Mouse (Mus musculus): ENCODE measurements at regions not wholly inside any gene's neighbourhood (a gene's known extent, or its start where the extent isn't known, plus 50 kb on each side); places are given as distances from the start of the nearest gene placed in this dataset.

- in situ Hi-C loops (cut with MboI; ENCODE audit: low pct_ligation_motif_present, low pct_unique_long_range_greater_than_20kb, low sequenced_read_pairs) = no loop called here
- dilution Hi-C loops (cut with MboI; ENCODE audit: extremely low pct_ligation_motif_present, extremely low pct_unique_long_range_greater_than_20kb, low sequenced_read_pairs) = no loop called here
- no peaks in the 10 kb centered on the region for H3K4me1 ChIP-seq (ENCODE audit: control insufficient read depth in 1 of 2, insufficient read depth in 2 of 2)
- H3K27me3 ChIP-seq (replicated peaks) = no peaks in the 10 kb centered on the region
- H3K4me3 ChIP-seq (replicated peaks in 1 of 3; ENCODE audit: low read depth in 2 of 3, low read length in 2 of 3, poor library complexity in 1 of 3) = no peak overlapping the region
- H3K9ac ChIP-seq (ENCODE audit: insufficient read depth, low read depth) = no peak overlapping the region
- no peak for DNase-seq (ENCODE audit: extremely low read depth)
- no peak for TF ChIP-seq PAX5 (IDR thresholded peaks at IDR 0.05; ENCODE audit: low read length)
- TF ChIP-seq GABPA (IDR thresholded peaks at IDR 0.05; ENCODE audit: insufficient replicate concordance, low read depth, low read length) = no peak
- TF ChIP-seq MYC (IDR thresholded peaks at IDR 0.05; ENCODE audit: low read depth, low read length) = no peak
- no peak for TF ChIP-seq KAT2A (IDR thresholded peaks at IDR 0.05; ENCODE audit: insufficient replicate concordance, low read length)
- no peak for TF ChIP-seq MAZ (IDR thresholded peaks at IDR 0.05; ENCODE audit: low read depth, low read length)
- no peak for TF ChIP-seq MXI1 (IDR thresholded peaks at IDR 0.05; ENCODE audit: low read depth, low read length)
- TF ChIP-seq USF1 (IDR thresholded peaks at IDR 0.05; ENCODE audit: low read depth, low read length) = no peak
- TF ChIP-seq NELFE (IDR thresholded peaks at IDR 0.05; ENCODE audit: low read depth, low read length) = no peak
- no peak for TF ChIP-seq POLR2AphosphoS2 (IDR thresholded peaks at IDR 0.05; ENCODE audit: low read depth, low read length)
- no peak for TF ChIP-seq RCOR1 (conservative IDR thresholded peaks at IDR 0.05; ENCODE audit: low read depth, low read length)
- no peak for TF ChIP-seq MEF2A (IDR thresholded peaks at IDR 0.05; ENCODE audit: borderline replicate concordance, low read depth, low read length)
- TF ChIP-seq HCFC1 (IDR thresholded peaks at IDR 0.05; ENCODE audit: low read depth, low read length) = no peak
- TF ChIP-seq JUN (IDR thresholded peaks at IDR 0.05; ENCODE audit: insufficient read depth, low read depth, low read length) = no peak
- TF ChIP-seq CHD2 (IDR thresholded peaks at IDR 0.05; ENCODE audit: low read length) = no peak
- no peaks in the 10 kb centered on the region for H3K9me3 ChIP-seq (replicated peaks; ENCODE audit: low read length)
- H3K27ac ChIP-seq (ENCODE audit: insufficient read depth, low read depth) = no peak overlapping the region
- no peak overlapping the region for H3K4me2 ChIP-seq (ENCODE audit: insufficient read depth, low read depth, poor library complexity, severe bottlenecking)
- no peaks in the 10 kb centered on the region for H3K79me2 ChIP-seq (replicated peaks; ENCODE audit: control insufficient read depth, extremely low read depth, insufficient read depth, poor library complexity, severe bottlenecking)
- no peaks in the 10 kb centered on the region for H3K36me3 ChIP-seq (replicated peaks in 1 of 2; ENCODE audit: control insufficient read depth in 1 of 2, insufficient read depth in 1 of 2, low read length in 1 of 2)
Measured at GRCm38 (mm10) chr4:55148380-55148779, 201.5 kb upstream of the Rad23b start.

GRCm38 (mm10) chr4:55154556-55154955, 195.3 kb upstream of the Rad23b start:
- Histone ChIP-seq H3K9ac (ENCODE audit: insufficient read depth, low read depth) (no peak overlapping the region), H3K4me3 (replicated peaks in 1 of 3; ENCODE audit: low read depth in 2 of 3, low read length in 2 of 3, poor library complexity in 1 of 3) (no peak overlapping the region), H3K27ac (ENCODE audit: insufficient read depth, low read depth) (no peak overlapping the region), H3K4me2 (ENCODE audit: insufficient read depth, low read depth, poor library complexity, severe bottlenecking) (no peak overlapping the region), H3K4me1 (ENCODE audit: control insufficient read depth in 1 of 2, insufficient read depth in 2 of 2) (no peaks in the 10 kb centered on the region), H3K27me3 (replicated peaks) (no peaks in the 10 kb centered on the region), H3K9me3 (replicated peaks; ENCODE audit: low read length) (no peaks in the 10 kb centered on the region), H3K36me3 (replicated peaks in 1 of 2; ENCODE audit: control insufficient read depth in 1 of 2, insufficient read depth in 1 of 2, low read length in 1 of 2) (no peaks in the 10 kb centered on the region), H3K79me2 (replicated peaks; ENCODE audit: control insufficient read depth, extremely low read depth, insufficient read depth, poor library complexity, severe bottlenecking) (no peaks in the 10 kb centered on the region)
- TF ChIP-seq IRF4 (IDR thresholded peaks at IDR 0.05; ENCODE audit: low read depth, low read length) (no peak), USF1 (IDR thresholded peaks at IDR 0.05; ENCODE audit: low read depth, low read length) (no peak), POLR2AphosphoS2 (IDR thresholded peaks at IDR 0.05; ENCODE audit: low read depth, low read length) (no peak)
- in situ Hi-C loops (cut with MboI; ENCODE audit: low pct_ligation_motif_present, low pct_unique_long_range_greater_than_20kb, low sequenced_read_pairs) = no loop called here
- dilution Hi-C loops (cut with MboI; ENCODE audit: extremely low pct_ligation_motif_present, extremely low pct_unique_long_range_greater_than_20kb, low sequenced_read_pairs) = no loop called here
- DNase-seq (ENCODE audit: extremely low read depth) = no peak

Measured in CH12.LX (cell line).